Mouse (Mus musculus): ENCODE data around the gene Ddx39.

The Ddx39 gene

DNA sequence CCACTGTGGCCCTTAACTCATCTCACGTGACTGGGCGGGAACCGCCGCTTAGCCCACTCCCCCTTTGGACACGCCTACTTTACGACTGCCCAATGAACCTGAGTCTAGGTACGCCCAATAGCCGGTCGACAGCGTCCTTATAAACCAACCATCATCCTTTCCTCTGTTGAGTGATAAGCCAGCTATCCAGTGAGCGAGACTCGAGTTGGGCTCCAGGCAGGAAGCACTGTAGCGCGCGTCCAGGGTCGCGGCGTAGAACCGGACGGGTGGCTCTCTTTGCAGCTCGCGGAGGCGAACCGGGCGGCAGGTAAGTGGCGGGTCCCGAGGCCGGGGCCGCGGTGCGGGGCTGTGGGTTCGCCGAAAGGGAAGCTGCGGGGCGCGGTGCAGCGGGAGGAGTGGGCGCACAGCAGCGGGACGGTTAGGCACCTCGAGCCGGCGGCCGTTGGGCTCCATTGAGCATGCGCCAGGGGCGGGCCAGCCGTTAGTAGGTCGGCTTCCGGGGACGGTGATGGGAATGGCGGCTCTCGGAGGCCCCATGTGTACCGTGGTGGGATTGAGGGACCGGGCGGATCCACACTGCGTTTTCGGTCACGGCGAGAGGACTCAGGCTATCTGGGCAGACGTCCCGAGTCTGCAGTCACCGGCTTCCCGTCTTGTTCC lies at the start of gene Ddx39:
Gene Ddx39 (plus strand): TSS at position 147 of the 660 bp plus-strand sequence.
- DNase-seq = peak; percentile 92 to 98

DNA sequence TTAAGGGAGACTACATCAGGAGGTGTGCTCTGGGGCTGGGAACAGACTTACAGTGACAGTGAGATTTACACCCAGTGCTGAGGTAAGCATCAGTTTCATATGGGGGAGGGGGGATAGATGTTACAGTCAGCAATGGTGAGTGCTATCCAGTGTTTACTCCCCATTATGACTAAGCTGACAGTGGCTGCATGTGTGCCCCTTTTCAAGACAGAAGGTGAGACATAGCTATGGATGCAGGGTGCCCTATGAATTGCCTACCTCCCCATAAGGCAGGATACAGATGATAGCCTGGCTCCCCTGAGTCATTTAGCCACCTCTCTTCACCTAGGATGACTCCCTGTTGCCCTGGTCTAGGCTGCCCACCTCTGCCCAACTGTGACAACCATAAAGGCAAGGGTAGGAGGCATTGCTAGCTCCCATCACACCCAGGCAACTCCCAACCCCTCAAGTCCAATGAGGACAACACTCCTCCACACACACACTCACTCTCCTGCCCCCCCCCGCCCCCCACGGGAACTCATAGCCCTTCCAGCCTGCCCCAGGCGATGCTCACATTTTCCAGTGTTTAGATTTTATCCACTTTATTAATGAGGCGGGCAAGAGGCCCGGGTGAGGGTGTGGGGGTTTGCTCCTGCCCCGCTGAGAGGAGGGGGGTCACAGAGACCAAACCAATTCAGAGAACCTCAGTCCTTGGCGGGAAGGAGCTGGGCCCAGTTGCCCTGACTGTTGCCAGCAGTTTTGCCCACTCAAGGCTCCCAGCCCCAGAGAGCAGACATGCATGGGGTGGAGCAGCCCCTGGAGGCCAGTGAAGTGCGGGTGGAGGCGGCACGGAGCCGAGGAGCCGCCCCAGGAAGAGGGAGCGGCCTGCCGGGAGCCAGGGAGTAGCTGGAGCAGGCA lies 48.8 kb upstream of the Ddx39 start, which contains the start of gene Ptger1:
Gene Ptger1 (plus strand): TSS at position 710 of the 897 bp plus-strand sequence.
- no peak for DNase-seq

DNA sequence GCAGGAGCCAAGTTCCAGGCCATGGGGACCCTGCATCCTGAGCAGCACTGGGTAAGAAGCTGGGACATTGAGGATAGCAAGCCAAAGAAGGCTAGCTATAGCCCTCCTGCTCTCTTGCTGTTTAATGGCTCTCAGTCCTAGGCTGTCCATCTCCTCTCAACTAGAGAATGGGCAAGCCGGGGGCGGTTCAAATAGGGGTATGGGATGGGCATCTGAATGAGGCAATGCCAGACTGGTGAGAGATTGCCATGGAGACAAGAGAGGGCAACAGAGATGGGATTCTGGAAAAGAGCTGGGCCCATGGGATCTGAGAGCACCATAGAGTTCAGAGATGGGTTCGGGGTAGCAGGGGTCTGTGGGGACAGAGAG lies 48.1 kb upstream of the Ddx39 start:
- DNase-seq = no peak

DNA sequence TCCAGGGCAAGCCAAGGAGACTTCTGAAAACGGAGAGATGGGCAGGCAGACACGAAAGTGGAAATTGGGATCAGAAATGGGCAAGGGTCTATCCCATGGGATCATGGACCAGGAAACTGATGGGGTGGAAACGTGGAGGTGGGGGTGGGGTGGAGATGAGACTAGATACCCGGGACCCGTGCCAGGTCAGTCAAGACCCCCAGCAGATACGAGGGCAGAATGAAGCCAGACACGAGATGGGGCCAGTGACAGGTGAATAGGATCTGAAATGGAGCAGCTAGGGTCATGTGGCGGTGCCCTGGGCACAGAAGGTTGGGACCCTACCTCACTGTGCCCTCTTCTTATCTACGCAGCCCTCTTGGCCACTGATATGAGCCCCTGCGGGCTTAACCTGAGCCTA lies 47.5 kb upstream of the Ddx39 start:
- no peak for DNase-seq

DNA sequence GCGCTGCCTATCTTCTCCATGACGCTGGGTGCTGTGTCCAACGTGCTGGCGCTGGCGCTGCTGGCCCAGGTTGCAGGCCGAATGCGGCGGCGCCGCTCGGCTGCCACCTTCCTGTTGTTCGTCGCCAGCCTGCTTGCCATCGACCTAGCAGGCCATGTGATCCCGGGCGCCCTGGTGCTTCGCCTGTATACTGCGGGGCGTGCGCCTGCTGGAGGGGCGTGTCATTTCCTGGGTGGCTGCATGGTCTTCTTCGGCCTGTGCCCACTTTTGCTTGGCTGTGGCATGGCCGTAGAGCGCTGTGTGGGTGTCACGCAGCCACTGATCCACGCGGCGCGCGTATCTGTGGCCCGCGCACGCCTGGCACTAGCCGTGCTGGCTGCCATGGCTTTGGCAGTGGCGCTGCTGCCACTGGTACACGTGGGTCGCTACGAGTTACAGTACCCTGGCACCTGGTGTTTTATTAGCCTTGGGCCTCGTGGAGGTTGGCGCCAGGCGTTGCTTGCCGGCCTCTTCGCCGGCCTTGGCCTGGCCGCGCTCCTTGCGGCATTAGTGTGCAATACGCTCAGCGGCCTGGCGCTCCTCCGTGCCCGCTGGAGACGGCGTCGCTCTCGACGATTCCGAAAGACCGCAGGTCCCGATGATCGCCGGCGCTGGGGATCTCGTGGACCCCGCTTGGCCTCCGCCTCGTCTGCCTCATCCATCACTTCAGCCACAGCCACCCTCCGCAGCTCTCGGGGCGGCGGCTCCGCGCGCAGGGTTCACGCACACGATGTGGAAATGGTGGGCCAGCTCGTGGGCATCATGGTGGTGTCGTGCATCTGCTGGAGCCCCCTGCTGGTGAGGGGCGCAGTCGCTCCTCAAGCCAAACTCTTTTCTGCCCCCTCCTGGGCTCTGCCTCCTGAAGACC lies 46.7 kb upstream of the Ddx39 start:
- DNase-seq = no peak

DNA sequence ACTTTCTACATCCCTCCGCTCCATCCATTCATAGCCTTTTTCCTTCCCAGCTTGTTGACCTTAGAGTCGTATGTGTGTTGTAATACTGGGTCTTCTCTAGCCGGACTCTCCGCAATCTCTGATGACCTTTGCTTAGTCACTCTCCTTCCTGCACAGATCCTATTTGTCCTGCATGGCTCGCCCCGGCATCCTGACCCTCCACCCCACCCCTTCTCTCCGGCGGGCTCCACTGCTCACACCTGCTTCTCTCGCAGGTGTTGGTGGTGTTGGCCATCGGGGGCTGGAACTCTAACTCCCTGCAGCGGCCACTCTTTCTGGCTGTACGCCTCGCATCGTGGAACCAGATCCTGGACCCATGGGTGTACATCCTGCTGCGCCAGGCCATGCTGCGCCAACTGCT lies 46.0 kb upstream of the Ddx39 start:
- DNase-seq = no peak

DNA sequence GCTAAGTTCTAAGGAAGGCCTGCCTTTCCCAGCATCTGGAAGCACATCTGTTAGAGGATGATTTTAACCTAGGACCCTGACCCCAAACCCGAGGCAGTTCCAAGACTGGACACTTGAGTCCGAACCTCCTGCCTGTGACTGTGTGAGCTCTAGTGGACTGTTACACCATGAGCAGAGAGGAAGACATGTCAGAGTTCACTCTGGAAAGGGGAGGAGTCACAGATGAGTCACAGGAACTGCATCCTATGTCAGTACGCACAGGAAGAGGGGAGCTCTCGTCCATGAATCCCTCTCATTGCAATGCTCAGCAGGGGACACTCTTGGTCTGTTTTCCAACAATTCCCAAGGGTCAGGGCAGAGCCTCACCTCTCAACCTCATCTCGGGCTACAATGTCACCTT lies 42.0 kb upstream of the Ddx39 start:
- DNase-seq = no peak

DNA sequence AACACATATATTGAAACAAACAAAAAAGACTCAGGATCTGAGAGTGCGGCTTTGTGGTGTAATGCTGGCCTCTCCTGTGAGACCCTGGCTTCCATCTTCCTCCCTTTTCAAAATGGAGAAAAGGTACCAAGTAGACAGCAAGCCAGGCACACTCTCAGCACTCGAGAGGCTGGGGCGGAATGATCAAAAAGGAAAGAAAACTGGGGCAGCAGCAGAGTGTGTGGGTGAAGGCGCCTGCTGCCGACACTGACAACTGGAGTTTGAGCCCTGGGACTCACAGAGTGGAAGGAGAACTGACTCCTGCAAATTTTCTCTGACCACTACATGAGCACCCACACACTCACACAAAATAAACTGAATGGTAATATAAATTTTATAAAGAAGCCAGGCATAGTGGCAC lies 40.5 kb upstream of the Ddx39 start:
- no peak for DNase-seq

DNA sequence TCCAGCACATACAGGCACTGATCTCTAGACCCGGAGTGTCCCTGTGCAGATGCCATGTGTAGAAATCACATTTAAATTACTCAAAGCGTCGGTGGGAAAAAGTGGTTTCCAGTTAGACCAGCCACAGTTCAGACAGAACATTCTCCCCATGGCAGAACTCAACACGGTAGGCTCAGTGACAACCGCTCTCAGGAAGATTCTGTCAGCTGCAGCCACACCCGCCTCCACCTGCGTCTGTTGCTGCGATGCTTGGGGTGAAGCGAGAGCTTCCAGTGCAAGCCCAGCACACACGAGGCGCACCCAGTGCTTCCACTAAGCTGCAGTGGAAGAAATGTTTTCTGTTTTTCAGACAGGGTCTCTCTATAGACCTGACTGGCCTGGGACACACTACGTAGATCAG lies 35.1 kb upstream of the Ddx39 start:
- DNase-seq = no peak

DNA sequence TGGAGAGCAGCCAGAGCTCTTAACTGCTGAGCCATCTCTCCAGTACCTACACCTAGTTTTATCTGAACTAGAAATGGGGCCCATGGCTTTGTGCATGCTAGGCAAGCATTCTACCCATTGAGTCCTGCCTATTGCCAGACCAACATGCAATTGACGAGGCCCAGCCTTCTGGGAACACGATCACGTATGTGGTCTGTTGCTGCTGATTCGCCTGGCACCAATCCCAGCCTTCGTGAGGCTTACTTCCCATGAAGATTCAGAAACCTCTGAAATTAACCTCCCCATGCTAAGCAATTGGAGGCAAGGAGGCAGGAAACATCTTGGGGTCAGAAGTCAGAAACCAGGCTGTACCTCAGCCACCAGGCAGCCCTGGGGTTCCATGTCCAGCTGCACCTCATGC lies 34.4 kb upstream of the Ddx39 start:
- no peak for DNase-seq

DNA sequence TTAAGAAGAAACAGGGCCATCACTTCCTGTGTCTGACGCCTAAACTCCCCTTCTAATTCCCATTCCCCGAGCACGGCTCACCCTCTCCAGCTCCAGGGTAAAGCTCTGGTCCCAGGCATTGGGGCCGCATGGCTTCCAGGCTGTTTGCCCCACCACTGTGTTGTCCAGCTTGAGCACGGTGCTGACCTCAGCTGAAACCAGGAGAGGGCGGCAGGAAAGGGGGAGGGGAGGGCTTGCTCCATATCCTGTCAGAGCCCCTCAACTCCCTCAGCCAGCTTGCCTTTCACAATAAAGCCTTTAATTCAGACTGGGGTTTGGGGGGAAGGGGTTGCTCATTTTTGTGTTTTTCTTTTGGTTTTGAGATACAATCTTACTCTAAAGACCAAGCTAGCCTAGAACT lies 33.9 kb upstream of the Ddx39 start:
- no peak for DNase-seq

DNA sequence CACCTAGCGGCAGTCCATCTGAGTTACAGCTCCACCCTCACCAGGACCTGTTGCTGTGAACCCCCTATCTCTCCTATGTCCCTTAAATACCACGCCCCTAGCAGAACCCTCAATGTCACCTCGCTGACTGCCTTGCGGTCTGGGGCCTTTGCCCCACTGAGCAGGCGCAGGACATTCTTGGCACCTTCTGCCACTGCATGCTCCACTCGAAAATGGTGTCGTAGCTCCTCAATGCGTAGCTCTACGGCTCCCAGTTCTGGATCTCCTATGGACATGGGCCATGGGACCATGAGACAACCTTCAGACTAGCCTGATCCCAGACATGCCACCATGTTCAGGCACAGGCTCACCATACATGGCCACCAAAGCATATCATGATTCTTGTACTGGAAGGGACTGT lies 30.5 kb upstream of the Ddx39 start:
- DNase-seq = no peak

DNA sequence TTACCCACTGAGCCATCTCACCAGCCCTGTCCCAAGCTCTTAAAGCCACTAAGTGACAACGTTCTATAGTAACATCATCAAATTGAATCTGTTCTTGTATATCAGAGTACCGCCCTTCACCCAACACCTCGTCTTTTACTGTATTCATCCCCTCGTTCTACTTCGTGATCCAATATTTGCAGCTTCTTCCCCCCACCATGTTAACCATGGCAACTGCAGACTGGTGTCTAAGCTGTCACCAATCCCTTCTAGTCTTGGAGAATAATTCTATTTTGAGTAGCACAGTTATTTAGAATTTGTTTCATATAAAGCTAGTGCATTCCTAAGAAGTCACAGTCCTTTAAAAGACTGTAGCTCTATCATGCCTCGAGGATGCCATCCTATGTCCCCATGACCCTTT lies 25.7 kb upstream of the Ddx39 start:
- no peak for DNase-seq

DNA sequence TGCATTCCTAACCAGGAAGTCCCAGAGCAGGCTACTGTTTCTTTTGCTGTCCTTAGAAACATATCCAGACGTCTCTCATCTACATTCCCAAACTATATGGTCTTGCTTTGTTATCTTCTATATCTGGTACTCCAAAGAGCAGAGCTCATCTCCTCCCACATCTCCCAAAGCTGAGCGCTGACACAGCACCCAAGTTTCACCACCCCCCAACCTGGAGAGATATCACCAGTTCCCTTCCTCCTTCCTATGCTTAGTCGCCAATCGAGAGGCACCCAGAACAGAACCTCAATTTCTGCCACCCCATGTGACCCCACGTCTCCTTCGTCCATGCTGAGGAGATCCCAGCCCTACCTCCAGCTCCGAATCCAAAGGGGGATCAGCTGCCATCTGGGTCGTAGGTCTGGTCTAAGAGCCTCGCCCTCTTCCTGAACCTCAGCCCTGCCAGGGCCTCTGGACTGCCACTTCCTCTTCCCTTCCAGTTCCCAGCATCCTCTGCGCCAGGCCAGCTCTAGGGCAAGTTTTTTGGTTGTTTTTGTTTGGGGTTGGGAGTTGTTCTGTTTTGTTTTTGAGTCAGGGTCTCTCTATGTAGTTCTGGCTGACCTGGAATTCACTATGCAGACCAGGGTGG lies 21.3 kb upstream of the Ddx39 start:
- DNase-seq = no peak

DNA sequence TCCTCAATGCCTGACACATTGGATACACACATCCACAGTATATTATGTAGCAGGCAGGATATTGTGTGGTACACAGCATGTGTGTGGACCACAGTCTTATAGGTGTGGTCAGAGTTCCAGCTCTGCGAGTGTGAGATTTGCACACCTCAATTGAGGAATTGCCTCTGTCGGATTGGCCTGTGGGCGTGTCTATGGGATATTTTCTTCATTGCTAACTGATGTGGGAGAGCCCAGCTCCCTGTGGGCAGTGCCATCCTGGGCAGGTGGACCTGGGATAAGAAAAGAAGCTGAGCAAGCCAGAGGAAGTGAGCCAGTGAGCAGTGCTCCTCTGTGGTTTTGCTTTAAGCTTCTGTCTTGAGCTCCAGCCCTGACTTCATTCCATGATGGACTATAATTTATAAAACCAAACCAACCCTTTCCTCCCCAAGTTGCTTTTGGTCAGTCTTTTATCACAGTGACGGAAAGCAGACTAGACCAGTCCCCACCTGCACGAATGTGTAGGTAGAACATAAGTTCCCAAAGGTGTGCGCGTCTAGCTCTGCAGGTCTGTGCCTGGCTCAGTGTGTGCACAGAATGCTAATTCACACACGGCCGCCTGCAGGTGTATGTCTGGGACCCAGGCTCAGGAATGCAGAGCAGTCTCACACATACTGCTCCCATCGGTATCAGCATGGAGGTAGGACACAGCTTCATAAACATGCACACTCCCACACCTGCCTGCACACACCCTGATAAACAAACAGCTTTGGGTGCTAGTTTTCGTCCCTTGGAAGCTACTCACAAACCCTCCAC lies 20.4 kb upstream of the Ddx39 start:
- DNase-seq = no peak

DNA sequence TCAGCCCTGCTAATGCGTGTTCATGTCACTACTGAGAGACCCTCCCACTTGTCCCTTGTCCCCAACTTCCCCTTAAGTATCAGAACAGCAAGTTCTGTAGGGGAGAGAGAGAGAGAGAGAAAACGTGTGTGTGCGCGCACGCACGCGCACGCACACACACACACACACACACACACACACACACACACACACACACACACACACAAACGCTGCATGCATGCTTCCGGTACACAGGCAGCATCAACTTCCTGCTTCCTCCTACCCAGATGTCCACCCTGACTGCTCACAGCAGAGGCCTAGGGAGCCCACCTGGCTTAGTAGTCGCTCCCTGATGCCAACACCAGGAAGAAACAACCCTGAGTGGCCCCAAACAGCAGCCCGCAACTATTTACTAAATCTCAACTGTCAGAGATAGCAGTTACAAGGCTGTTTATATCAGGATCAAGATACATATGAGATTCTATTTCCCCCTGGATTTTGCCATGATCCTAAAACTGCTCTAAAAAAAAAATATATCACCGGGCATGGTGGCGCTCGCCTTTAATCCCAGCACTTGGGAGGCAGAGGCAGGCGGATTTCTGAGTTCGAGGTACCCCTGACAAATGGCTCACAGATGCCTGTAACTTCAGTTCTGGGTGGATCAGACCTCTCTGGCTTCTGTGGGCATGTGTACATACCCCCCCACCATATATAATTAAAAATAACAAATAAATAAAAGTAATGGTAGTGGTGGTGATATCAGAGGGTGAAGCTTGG lies 19.4 kb upstream of the Ddx39 start:
- DNase-seq = peak in 1 of 2 experiments; percentile 57

DNA sequence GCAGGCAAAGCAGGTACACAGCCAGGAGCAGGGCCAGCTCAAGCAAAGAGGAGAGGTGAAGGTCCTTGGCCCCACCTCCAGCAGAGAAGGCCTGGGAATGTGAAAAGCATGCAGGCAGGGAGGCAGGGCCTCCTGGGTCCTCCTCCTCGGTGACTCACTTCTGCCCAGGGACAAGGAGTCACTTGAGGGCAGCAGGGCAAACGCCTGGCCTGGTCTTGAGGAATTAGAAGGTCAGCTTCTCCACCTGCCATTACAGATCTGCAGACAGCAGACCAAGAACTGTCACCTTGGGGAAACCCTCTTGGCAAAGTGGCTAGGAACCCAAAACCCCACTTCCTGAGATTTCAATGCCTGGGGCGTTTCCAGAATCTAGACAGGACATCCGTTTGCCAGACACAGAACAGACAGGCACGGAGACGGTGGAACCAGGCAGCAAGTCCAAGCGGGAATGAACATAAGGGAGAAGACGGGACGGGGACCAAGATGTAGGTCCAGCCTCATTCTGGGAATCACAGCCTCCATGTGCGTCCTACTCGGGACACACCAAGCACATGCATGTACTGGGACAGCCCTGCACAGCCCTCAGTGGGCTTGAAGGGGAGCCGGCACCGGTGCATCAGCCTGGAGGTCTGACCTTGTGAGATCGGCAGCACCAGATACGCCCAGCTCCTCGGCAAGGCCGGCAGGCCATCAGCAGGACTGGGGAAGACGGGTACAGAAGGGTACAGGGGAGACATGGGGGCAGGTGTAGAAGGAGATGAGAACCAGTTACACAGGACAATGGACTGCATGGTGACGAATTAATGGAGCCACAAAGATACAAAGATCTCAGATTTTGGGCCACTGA lies 17.4 kb upstream of the Ddx39 start:
- peak in 1 of 2 experiments; percentile 40 for DNase-seq

DNA sequence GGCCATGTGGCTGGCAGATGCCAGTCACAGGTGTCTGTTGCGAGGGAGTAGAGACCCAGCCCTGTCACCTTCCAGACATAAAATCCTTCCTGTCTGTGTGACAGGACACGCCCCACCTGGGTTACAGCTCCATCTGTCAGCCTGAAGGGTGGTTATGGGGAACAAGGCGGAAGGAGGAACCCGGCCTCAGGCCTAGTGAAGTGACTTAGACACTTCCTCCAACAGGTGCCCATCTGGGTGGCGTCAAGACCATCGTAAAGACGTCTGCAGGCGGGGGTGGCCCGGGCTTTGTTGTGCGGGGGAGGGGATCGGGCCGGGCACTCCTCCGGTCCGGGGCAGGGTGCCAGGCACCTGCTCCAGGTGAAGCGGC lies 16.7 kb upstream of the Ddx39 start:
- peak; percentile 70 to 85 for DNase-seq

DNA sequence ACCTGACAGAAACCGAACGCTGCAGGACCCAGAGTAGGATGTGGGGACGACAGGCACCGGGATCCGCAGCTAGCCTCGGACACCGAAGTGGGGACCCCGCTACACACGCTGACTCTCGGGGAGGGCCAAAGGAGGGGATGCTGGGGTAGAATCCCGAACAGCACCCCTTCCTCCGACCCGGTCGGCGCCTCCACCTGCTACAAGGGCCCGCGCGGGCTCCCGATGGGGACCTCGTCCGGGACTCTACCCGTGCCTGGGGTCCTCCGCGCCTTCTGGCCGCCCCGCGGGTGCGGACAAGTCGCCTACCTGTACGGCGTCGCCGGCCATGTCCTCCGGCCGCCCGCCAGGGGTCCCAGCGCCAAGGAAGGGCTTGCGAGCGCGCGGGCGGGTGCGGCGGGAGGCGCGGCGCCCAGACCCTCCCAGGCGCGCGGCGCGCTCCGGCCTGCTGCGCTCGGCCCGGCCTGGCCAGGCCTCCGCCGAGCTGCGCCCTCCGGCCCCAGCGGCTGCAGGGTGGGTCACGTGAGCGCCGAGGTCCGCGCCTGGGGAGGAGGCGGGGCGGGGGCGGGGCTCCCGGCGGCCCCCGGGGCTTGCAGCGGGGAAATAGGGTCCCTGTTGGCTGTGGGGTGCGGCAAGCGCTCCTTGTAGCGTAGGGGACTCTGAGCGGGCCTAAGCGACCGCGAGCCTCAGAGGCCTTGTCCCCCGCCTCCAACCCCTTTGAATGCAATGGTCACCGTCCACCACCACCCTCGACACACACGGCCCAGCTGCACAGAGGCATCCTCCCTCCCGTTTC lies 16.1 kb upstream of the Ddx39 start, which contains the start of gene Pkn1:
Gene Pkn1 (minus strand): TSS at position 519 of the 793 bp plus-strand sequence.
- DNase-seq = peak; percentile 66
